Mouse (Mus musculus) neural tube, embryonic 11.5 days (tissue): ENCODE results near the gene Olfr541. TPM values are rescaled to one million over a fixed set of nuclear protein-coding genes. Genes with fewer than 3 reads are reported as not detected.

Experiments
- ATAC-seq: fragments of 200-750 bp; cut with Nextera tagmentation; 2 replicates; pipeline ENCODE4 v1.8.0; 2017; ENCODE audit warnings: moderate number of reproducible peaks, mild to moderate bottlenecking, moderate TSS enrichment, moderate library complexity; ENCODE audit not compliant: insufficient read depth, low FRiP score, low TSS enrichment
- DNase-seq: peaks from one replicate; pipeline ENCODE4 v3.0.0-alpha.2; 2015; ENCODE audit warnings: low spot score
- H3K27ac ChIP-seq: fragments of 300-500 bp; sonication (generic); 2 replicates; pipeline ENCODE4 v1.5.1; 2014; ENCODE audit warnings: low read depth, mild to moderate bottlenecking, low read length
- H3K27me3 ChIP-seq: fragments of 300-500 bp; sonication (generic); 2 replicates; pipeline ENCODE4 v1.6.1; 2014; ENCODE audit warnings: mild to moderate bottlenecking, low read length, mixed read lengths; ENCODE audit not compliant: control insufficient read depth, insufficient read depth
- H3K36me3 ChIP-seq: fragments of 300-500 bp; sonication (generic); 2 replicates; pipeline ENCODE4 v1.6.1; 2014; ENCODE audit warnings: mild to moderate bottlenecking, low read length, moderate library complexity, mixed read lengths; ENCODE audit not compliant: control insufficient read depth, insufficient read depth
- H3K4me1 ChIP-seq: fragments of 300-500 bp; sonication (generic); 2 replicates; pipeline ENCODE4 v1.6.1; 2014; ENCODE audit warnings: low read length, mixed read lengths; ENCODE audit not compliant: control insufficient read depth, insufficient read depth
- H3K4me2 ChIP-seq: fragments of 300-500 bp; sonication (generic); 2 replicates; pipeline ENCODE4 v1.6.1; 2014; ENCODE audit warnings: low read depth, mild to moderate bottlenecking, moderate library complexity
- H3K4me3 ChIP-seq: fragments of 300-500 bp; sonication (generic); 2 replicates; pipeline ENCODE4 v1.5.1; 2014; ENCODE audit warnings: low read depth, low read length
- H3K9ac ChIP-seq: fragments of 300-500 bp; sonication (generic); 2 replicates; pipeline ENCODE4 v1.6.1; 2014; ENCODE audit warnings: mild to moderate bottlenecking, low read length
- H3K9me3 ChIP-seq: fragments of 300-500 bp; sonication (generic); 2 replicates; pipeline ENCODE4 v1.6.1; 2016; ENCODE audit warnings: low read length; ENCODE audit not compliant: control insufficient read depth
- WGBS: fragments of 180-500 bp; shearing (Covaris S2); extraction: QIAGEN DNeasy Blood & Tissue Kit; methylation state at CpG from one replicate; pipeline ENCODE4 v1.1.7; 2014; 5-methylcytosine and 5-hydroxymethylcytosine counted together
- polyA plus RNA-seq: library from polyadenylated mRNA; unstranded; fragments of >200 nt; fragmentation: Nextera tagmentation; extraction: Ambion mirVana; gene quantifications from 2 replicates; pipeline ENCODE4 v1.2.1, GENCODE M21; 2014

The Olfr541 gene
- polyA plus RNA-seq, 1 experiment from 2014 or later, result not detected

GRCm38 (mm10) chr7:140717155-140718055 is 20.3 kb downstream of the Olfr541 start:
- ATAC-seq (no peak), DNase-seq (no peak)
- no peaks in the 10 kb centered on the region for H3K4me1 ChIP-seq
- H3K4me2 ChIP-seq, result no peak overlapping the region
- no peaks in the 10 kb centered on the region for H3K9me3 ChIP-seq
- H3K27ac ChIP-seq, result no peak overlapping the region
- H3K9ac ChIP-seq, result no peak overlapping the region
- H3K27me3 ChIP-seq, result no peaks in the 10 kb centered on the region
- no peaks in the 10 kb centered on the region for H3K36me3 ChIP-seq
- 81% methylated on average over 7 of the region's 7 CpGs for WGBS
- no peak overlapping the region for H3K4me3 ChIP-seq

GRCm38 (mm10) chr7:140721095-140721494 is 24.0 kb downstream of the Olfr541 start:
- Histone ChIP-seq H3K36me3 (no peaks in the 10 kb centered on the region), H3K4me1 (no peaks in the 10 kb centered on the region), H3K9me3 (no peaks in the 10 kb centered on the region), H3K4me3 (no peak overlapping the region), H3K9ac (no peak overlapping the region), H3K27ac (no peak overlapping the region), H3K4me2 (no peak overlapping the region), H3K27me3 (no peaks in the 10 kb centered on the region)
- no peak for ATAC-seq
- DNase-seq, result no peak
- WGBS, result 81% methylated on average over 6 of the region's 6 CpGs

GRCm38 (mm10) chr7:140725558-140725957 is 28.5 kb downstream of the Olfr541 start:
- Histone ChIP-seq H3K4me1 (no peaks in the 10 kb centered on the region), H3K9ac (no peak overlapping the region), H3K9me3 (no peaks in the 10 kb centered on the region), H3K4me2 (no peak overlapping the region), H3K36me3 (no peaks in the 10 kb centered on the region), H3K27me3 (no peaks in the 10 kb centered on the region), H3K4me3 (no peak overlapping the region), H3K27ac (no peak overlapping the region)
- DNase-seq (no peak), ATAC-seq (no peak)

- H3K4me3 ChIP-seq, result no peak overlapping the region
- no peak overlapping the region for H3K9ac ChIP-seq
- no peak overlapping the region for H3K4me2 ChIP-seq
- H3K27ac ChIP-seq, result no peak overlapping the region
- no peak for DNase-seq
- 73% methylated on average over 2 of the region's 2 CpGs for WGBS
- H3K9me3 ChIP-seq, result no peaks in the 10 kb centered on the region
- ATAC-seq, result no peak
- H3K4me1 ChIP-seq, result no peaks in the 10 kb centered on the region
- H3K27me3 ChIP-seq, result no peaks in the 10 kb centered on the region
- no peaks in the 10 kb centered on the region for H3K36me3 ChIP-seq
Observed at GRCm38 (mm10) chr7:140733162-140733561, 36.1 kb downstream of the Olfr541 start.

- no peak overlapping the region for H3K4me2 ChIP-seq
- no peak overlapping the region for H3K9ac ChIP-seq
- no peak overlapping the region for H3K27ac ChIP-seq
- DNase-seq (no peak), ATAC-seq (no peak)
- H3K36me3 ChIP-seq, result no peaks in the 10 kb centered on the region
- no peaks in the 10 kb centered on the region for H3K9me3 ChIP-seq
- H3K4me1 ChIP-seq, result no peaks in the 10 kb centered on the region
- H3K27me3 ChIP-seq, result no peaks in the 10 kb centered on the region
- H3K4me3 ChIP-seq, result no peak overlapping the region
- 89% methylated on average over 3 of the region's 3 CpGs for WGBS
Observed at GRCm38 (mm10) chr7:140747402-140747801, 50.3 kb downstream of the Olfr541 start.

- H3K4me3 ChIP-seq, result no peak overlapping the region
- no peaks in the 10 kb centered on the region for H3K4me1 ChIP-seq
- H3K4me2 ChIP-seq, result no peak overlapping the region
- H3K9me3 ChIP-seq, result no peaks in the 10 kb centered on the region
- 84% methylated on average over 6 of the region's 6 CpGs for WGBS
- DNase-seq (no peak), ATAC-seq (no peak)
- no peaks in the 10 kb centered on the region for H3K36me3 ChIP-seq
- H3K9ac ChIP-seq, result no peak overlapping the region
- no peak overlapping the region for H3K27ac ChIP-seq
- no peaks in the 10 kb centered on the region for H3K27me3 ChIP-seq
Observed at GRCm38 (mm10) chr7:140748116-140748826, 51.2 kb downstream of the Olfr541 start.

- Histone ChIP-seq H3K4me1 (no peaks in the 10 kb centered on the region), H3K4me2 (no peak overlapping the region), H3K27ac (no peak overlapping the region), H3K9ac (no peak overlapping the region), H3K36me3 (no peaks in the 10 kb centered on the region), H3K9me3 (no peaks in the 10 kb centered on the region), H3K27me3 (no peaks in the 10 kb centered on the region), H3K4me3 (no peak overlapping the region)
- DNase-seq, result no peak
- 76% methylated on average over 3 of the region's 3 CpGs for WGBS
- no peak for ATAC-seq
Observed at GRCm38 (mm10) chr7:140748827-140749160, 51.7 kb downstream of the Olfr541 start.

- Histone ChIP-seq H3K27me3 (no peaks in the 10 kb centered on the region), H3K4me1 (no peaks in the 10 kb centered on the region), H3K9me3 (no peaks in the 10 kb centered on the region), H3K4me2 (no peak overlapping the region), H3K27ac (no peak overlapping the region), H3K9ac (no peak overlapping the region), H3K36me3 (no peaks in the 10 kb centered on the region), H3K4me3 (no peak overlapping the region)
- ATAC-seq (no peak), DNase-seq (no peak)
Observed at GRCm38 (mm10) chr7:140754556-140754955, 57.5 kb downstream of the Olfr541 start.
